Mouse (Mus musculus): Measurements from ENCODE around the gene Slc16a8.

DNA sequence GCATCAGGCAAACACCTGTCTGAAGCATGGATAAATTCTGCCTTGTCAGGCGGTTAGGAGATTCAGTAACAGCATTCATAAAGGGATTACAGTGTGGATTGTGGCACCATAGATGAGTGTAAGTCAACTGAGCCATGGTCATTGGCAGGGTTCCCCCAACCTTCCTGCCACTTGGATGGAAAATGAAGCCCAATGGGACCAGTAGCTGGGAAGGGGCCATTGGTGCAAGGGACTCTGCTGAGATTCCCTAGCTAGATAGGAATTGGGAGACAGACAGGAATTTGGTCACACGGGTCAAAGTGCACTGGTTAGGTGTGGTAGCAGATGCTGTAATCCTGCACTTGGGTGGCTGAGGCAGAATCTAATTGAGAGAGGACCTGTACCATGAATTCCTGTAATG lies 4.3 kb downstream of the Slc16a8 start:
- TF ChIP-seq ZNF384 (IDR thresholded peaks at IDR 0.05; ENCODE audit: low read depth, low read length) = no peak
- no peak for TF ChIP-seq CHD2 (IDR thresholded peaks at IDR 0.05; ENCODE audit: low read depth, low read length)
- no peak for TF ChIP-seq HCFC1 (IDR thresholded peaks at IDR 0.05; ENCODE audit: borderline replicate concordance, insufficient read depth, low read length)
- TF ChIP-seq ZC3H11A (IDR thresholded peaks at IDR 0.05; ENCODE audit: borderline replicate concordance, low read depth, low read length) = no peak
